Mouse (Mus musculus) liver, embryonic 16.5 days (tissue): ENCODE measurements around the gene Gab2. TPM values are rescaled to one million over a fixed set of nuclear protein-coding genes. Genes with fewer than 3 reads are reported as not detected.
A peak's percentile ranks its signal among the peaks of the same experiment; 100 is the strongest.

Source experiments
- ATAC-seq: fragments of 200-750 bp; cut with Nextera tagmentation; 2 replicates; pipeline ENCODE4 v1.8.0; 2017; ENCODE audit warnings: low read depth, mild to moderate bottlenecking, moderate number of reproducible peaks, moderate library complexity
- H3K27ac ChIP-seq: fragments of 300-500 bp; sonication (generic); 2 replicates; pipeline ENCODE4 v1.5.1; 2014; ENCODE audit warnings: mild to moderate bottlenecking, low read length
- H3K27me3 ChIP-seq: fragments of 300-500 bp; sonication (generic); 2 replicates; pipeline ENCODE4 v1.6.1; 2014; ENCODE audit warnings: low read depth, low read length, mixed read lengths; ENCODE audit not compliant: control insufficient read depth, insufficient read depth
- H3K36me3 ChIP-seq: fragments of 300-500 bp; sonication (generic); 2 replicates; pipeline ENCODE4 v1.6.1; 2014; ENCODE audit warnings: mild to moderate bottlenecking; ENCODE audit not compliant: control insufficient read depth, insufficient read depth
- H3K4me1 ChIP-seq: fragments of 300-500 bp; sonication (generic); 2 replicates; pipeline ENCODE4 v1.6.1; 2014; ENCODE audit warnings: low read depth, low read length, mixed read lengths; ENCODE audit not compliant: control insufficient read depth
- H3K4me2 ChIP-seq: fragments of 300-500 bp; sonication (generic); 2 replicates; pipeline ENCODE4 v1.6.1; 2014; ENCODE audit warnings: low read depth, low read length, mixed read lengths
- H3K4me3 ChIP-seq: fragments of 300-500 bp; sonication (generic); 2 replicates; pipeline ENCODE4 v1.5.1; 2014; ENCODE audit warnings: low read depth, mild to moderate bottlenecking, low read length
- H3K9ac ChIP-seq: fragments of 300-500 bp; sonication (generic); 2 replicates; pipeline ENCODE4 v1.6.1; 2014; ENCODE audit warnings: low read depth, low read length
- H3K9me3 ChIP-seq: fragments of 300-500 bp; sonication (generic); replicated peaks from 2 replicates; pipeline ENCODE4 v1.6.1; 2016; ENCODE audit warnings: low read length; ENCODE audit not compliant: control insufficient read depth
- WGBS: fragments of 180-500 bp; shearing (Covaris S2); extraction: QIAGEN DNeasy Blood & Tissue Kit; methylation state at CpG from one replicate; pipeline ENCODE4 v1.1.7; 2014; ENCODE audit not compliant: insufficient replicate concordance; 5-methylcytosine and 5-hydroxymethylcytosine counted together
- polyA plus RNA-seq: library from polyadenylated mRNA; unstranded; fragments of >200 nt; fragmentation: Nextera tagmentation; extraction: Ambion mirVana; gene quantifications from 2 replicates; pipeline ENCODE4 v1.2.1, GENCODE M21; 2015

The Gab2 gene
- polyA plus RNA-seq, 1 experiment from 2014 or later, result 2.1 TPM

DNA sequence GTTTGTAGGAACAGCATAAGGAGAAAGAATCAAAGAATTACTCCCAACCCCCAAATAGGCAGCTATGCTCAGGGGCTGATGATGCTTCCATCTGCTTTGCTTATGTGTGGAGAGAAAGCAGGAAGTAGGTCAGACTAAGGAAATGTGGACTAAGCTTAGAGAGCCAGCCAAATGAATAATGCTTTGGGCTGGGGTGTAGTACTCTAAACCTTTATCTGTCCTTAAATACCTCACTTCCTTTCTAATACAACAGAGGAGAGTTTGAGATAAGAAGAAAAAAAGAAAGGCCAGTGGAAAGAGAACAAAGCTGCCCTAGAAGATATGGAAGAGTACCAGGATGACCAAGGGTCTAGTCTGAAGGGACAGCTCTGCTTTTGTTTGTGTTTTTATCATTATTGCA is 189.0 kb downstream of the Gab2 start:
- no peaks in the 10 kb centered on the region for H3K36me3 ChIP-seq
- 0 out of 2 replicates have a peak overlapping the region, but pooled peaks have one; percentile 9 for H3K27ac ChIP-seq
- H3K4me3 ChIP-seq, result no peak overlapping the region
- H3K4me1 ChIP-seq, result peaks cover 9% of the 10 kb centered on the region
- no peak overlapping the region for H3K4me2 ChIP-seq
- H3K9ac ChIP-seq, result no peak overlapping the region
- ATAC-seq, result peak; percentile 76
- H3K9me3 ChIP-seq, result no peaks in the 10 kb centered on the region
- no peaks in the 10 kb centered on the region for H3K27me3 ChIP-seq

- no peak for ATAC-seq
- Histone ChIP-seq H3K27ac (0 out of 2 replicates have a peak overlapping the region, but pooled peaks have one; percentile 9), H3K4me1 (peaks cover 9% of the 10 kb centered on the region), H3K36me3 (no peaks in the 10 kb centered on the region), H3K9ac (no peak overlapping the region), H3K4me2 (no peak overlapping the region), H3K9me3 (no peaks in the 10 kb centered on the region), H3K27me3 (no peaks in the 10 kb centered on the region), H3K4me3 (no peak overlapping the region)
- WGBS, result 56% methylated on average over 1 of the region's 1 CpGs
Observed at GRCm38 (mm10) chr7:97271068-97271467, 189.7 kb downstream of the Gab2 start.

GRCm38 (mm10) chr7:97296986-97297385 is 215.6 kb downstream of the Gab2 start:
- Histone ChIP-seq H3K4me3 (no peak overlapping the region), H3K36me3 (no peaks in the 10 kb centered on the region), H3K4me1 (no peaks in the 10 kb centered on the region), H3K27ac (no peak overlapping the region), H3K9me3 (no peaks in the 10 kb centered on the region), H3K9ac (no peak overlapping the region), H3K4me2 (no peak overlapping the region), H3K27me3 (no peaks in the 10 kb centered on the region)
- 43% methylated on average over 2 of the region's 2 CpGs for WGBS
- ATAC-seq, result no peak

DNA sequence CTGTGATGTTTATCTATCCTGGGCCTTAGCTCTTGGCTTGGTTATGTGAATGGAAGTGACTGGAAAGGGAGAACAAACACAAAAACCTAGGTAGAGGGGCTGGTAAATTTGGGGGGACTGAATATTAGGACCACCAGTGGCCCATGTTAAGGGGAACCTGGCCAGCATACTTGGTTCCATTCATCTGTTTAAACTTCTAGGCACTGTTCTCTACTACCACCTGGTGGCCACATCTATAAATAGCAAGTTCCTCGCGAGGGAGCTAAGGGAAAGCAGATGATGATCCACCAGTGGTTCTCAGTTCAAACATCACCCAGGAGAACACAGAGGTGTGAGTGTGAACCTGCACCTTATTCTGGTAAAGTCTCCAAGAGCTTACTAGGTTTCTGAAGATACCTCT is 216.1 kb downstream of the Gab2 start:
- no peaks in the 10 kb centered on the region for H3K36me3 ChIP-seq
- no peak overlapping the region for H3K4me3 ChIP-seq
- no peaks in the 10 kb centered on the region for H3K9me3 ChIP-seq
- no peak for ATAC-seq
- 0% methylated on average over 2 of the region's 2 CpGs for WGBS
- no peak overlapping the region for H3K4me2 ChIP-seq
- H3K27ac ChIP-seq, result no peak overlapping the region
- H3K9ac ChIP-seq, result no peak overlapping the region
- no peaks in the 10 kb centered on the region for H3K4me1 ChIP-seq
- H3K27me3 ChIP-seq, result no peaks in the 10 kb centered on the region

DNA sequence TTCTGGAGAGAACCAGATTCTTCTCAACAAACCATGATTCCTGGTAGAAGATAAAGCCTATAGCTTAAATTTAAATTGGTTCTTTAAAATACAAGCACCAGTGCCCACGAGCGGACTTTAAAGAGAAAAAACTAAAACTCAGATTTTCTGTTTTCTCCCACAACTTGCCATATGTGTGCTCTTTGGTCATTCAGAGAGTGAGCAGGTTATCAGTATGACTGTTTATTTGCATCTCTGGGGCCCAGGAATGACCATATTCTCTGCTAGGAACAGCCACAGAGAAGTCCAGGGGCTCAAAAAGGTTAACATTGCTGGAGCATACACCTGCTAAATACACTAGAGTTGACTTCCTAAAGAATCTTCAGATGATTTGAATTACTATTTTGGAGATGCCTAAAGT is 216.9 kb downstream of the Gab2 start:
- no peaks in the 10 kb centered on the region for H3K36me3 ChIP-seq
- H3K27me3 ChIP-seq, result no peaks in the 10 kb centered on the region
- H3K4me2 ChIP-seq, result no peak overlapping the region
- no peaks in the 10 kb centered on the region for H3K4me1 ChIP-seq
- H3K9ac ChIP-seq, result no peak overlapping the region
- H3K9me3 ChIP-seq, result no peaks in the 10 kb centered on the region
- ATAC-seq, result no peak
- H3K27ac ChIP-seq, result no peak overlapping the region
- H3K4me3 ChIP-seq, result no peak overlapping the region
- WGBS, result 75% methylated on average over 2 of the region's 2 CpGs

- Histone ChIP-seq H3K27ac (no peak overlapping the region), H3K27me3 (no peaks in the 10 kb centered on the region), H3K9me3 (no peaks in the 10 kb centered on the region), H3K4me1 (no peaks in the 10 kb centered on the region), H3K4me3 (no peak overlapping the region), H3K36me3 (no peaks in the 10 kb centered on the region), H3K4me2 (no peak overlapping the region), H3K9ac (no peak overlapping the region)
- no peak for ATAC-seq
- WGBS, result 71% methylated on average over 6 of the region's 6 CpGs
Observed at GRCm38 (mm10) chr7:97298943-97299342, 217.6 kb downstream of the Gab2 start.

- Histone ChIP-seq H3K36me3 (no peaks in the 10 kb centered on the region), H3K9ac (no peak overlapping the region), H3K27me3 (no peaks in the 10 kb centered on the region), H3K4me2 (no peak overlapping the region), H3K4me1 (no peaks in the 10 kb centered on the region), H3K27ac (no peak overlapping the region), H3K9me3 (no peaks in the 10 kb centered on the region), H3K4me3 (no peak overlapping the region)
- ATAC-seq, result no peak
- 43% methylated on average over 2 of the region's 2 CpGs for WGBS
Observed at GRCm38 (mm10) chr7:97300914-97301313, 219.5 kb downstream of the Gab2 start.

GRCm38 (mm10) chr7:97301321-97301720 is 219.9 kb downstream of the Gab2 start:
- Histone ChIP-seq H3K27me3 (no peaks in the 10 kb centered on the region), H3K36me3 (no peaks in the 10 kb centered on the region), H3K9ac (no peak overlapping the region), H3K9me3 (no peaks in the 10 kb centered on the region), H3K4me3 (no peak overlapping the region), H3K27ac (no peak overlapping the region), H3K4me1 (no peaks in the 10 kb centered on the region), H3K4me2 (no peak overlapping the region)
- ATAC-seq, result no peak
- 72% methylated on average over 8 of the region's 8 CpGs for WGBS

GRCm38 (mm10) chr7:97302261-97302660 is 220.9 kb downstream of the Gab2 start:
- H3K4me1 ChIP-seq, result no peaks in the 10 kb centered on the region
- ATAC-seq, result no peak
- no peak overlapping the region for H3K4me3 ChIP-seq
- H3K9ac ChIP-seq, result no peak overlapping the region
- no peak overlapping the region for H3K27ac ChIP-seq
- H3K27me3 ChIP-seq, result no peaks in the 10 kb centered on the region
- WGBS, result 63% methylated on average over 4 of the region's 4 CpGs
- H3K36me3 ChIP-seq, result no peaks in the 10 kb centered on the region
- no peak overlapping the region for H3K4me2 ChIP-seq
- no peaks in the 10 kb centered on the region for H3K9me3 ChIP-seq

DNA sequence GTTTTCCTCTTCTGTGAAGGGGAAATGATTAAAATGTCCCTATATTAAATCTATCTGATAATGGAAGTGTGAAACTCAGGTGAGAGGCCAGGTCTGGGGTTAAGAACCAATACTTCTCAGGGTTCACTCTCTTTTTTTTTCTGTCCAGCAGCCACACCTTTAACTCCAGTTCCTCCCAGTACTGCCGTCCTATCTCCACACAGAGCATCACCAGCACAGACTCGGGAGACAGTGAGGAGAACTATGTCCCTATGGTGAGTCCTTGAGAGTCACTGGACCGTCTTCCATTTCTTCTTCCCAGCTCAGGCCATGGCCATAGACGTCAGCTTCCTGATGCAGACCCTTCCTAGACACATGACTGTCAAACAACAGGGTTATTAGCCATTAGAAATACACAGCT is 221.5 kb downstream of the Gab2 start:
- H3K9ac ChIP-seq, result no peak overlapping the region
- no peaks in the 10 kb centered on the region for H3K27me3 ChIP-seq
- 59% methylated on average over 4 of the region's 4 CpGs for WGBS
- no peaks in the 10 kb centered on the region for H3K9me3 ChIP-seq
- no peak overlapping the region for H3K4me3 ChIP-seq
- H3K36me3 ChIP-seq, result no peaks in the 10 kb centered on the region
- no peaks in the 10 kb centered on the region for H3K4me1 ChIP-seq
- H3K4me2 ChIP-seq, result no peak overlapping the region
- no peak overlapping the region for H3K27ac ChIP-seq
- no peak for ATAC-seq
